In genomic region chr16:34861744-34862365, GRCm38 (mm10) we compare ENCODE assay signal across 11 mouse cellular contexts.
DNase-seq lines count a peak whose midpoint lies in the region; ATAC-seq and TF ChIP-seq lines count a peak whose summit lies in the region.
"Had no signal": no experiment of that assay in that cellular context is flagged by ENCODE, and none has a peak within 500 bp of the region (broad histone marks: within the 10 kb centered on the region; RNA-seq: fewer than 3 reads in every experiment).

No protein-coding gene starts in this region.

- H3K9me3 ChIP-seq in lung, embryonic 16.5 days (ENCODE audit: control insufficient read depth, low read length), result no peaks in the 10 kb centered on the region
- H3K9me3 ChIP-seq in kidney, postnatal 0 days (replicated peaks; ENCODE audit: low read length), result no peaks in the 10 kb centered on the region
- H3K9me3 ChIP-seq in stomach, postnatal 0 days (ENCODE audit: control insufficient read depth, low read length), result no peaks in the 10 kb centered on the region
- H3K9me3 ChIP-seq: embryonic facial prominence, embryonic 13.5 days had no signal

- TF ChIP-seq POLR2A in lung, adult 2 months (IDR thresholded peaks at IDR 0.05; ENCODE audit: borderline replicate concordance, extremely low read depth, low read depth, low read length), result no peak

- 47% methylated on average over 10 of the region's 10 CpGs for WGBS in lung, embryonic 16.5 days
- 43% methylated on average over 10 of the region's 10 CpGs for WGBS in lung, adult 2 months
- WGBS in kidney, postnatal 0 days, result 50% methylated on average over 10 of the region's 10 CpGs
- 59% methylated on average over 10 of the region's 10 CpGs for WGBS in stomach, postnatal 0 days

- no peak overlapping the region for H3K4me3 ChIP-seq in lung, embryonic 16.5 days (ENCODE audit: low read length)
- H3K4me3 ChIP-seq in lung, adult 2 months (replicated peaks; ENCODE audit: extremely low read depth, low read depth, low read length), result no peak overlapping the region
- H3K4me3 ChIP-seq in kidney, postnatal 0 days (replicated peaks; ENCODE audit: low read depth, low read length), result no peak overlapping the region
- no peak overlapping the region for H3K4me3 ChIP-seq in stomach, postnatal 0 days (ENCODE audit: low read depth, low read length)
- H3K4me3 ChIP-seq: embryonic facial prominence, embryonic 13.5 days had no signal

- no peak for TF ChIP-seq EP300 in stomach, postnatal 0 days (optimal IDR thresholded peaks at IDR 0.05)

- no peaks in the 10 kb centered on the region for H3K36me3 ChIP-seq in lung, embryonic 16.5 days (ENCODE audit: control insufficient read depth, insufficient read depth, low read length)
- H3K36me3 ChIP-seq in kidney, postnatal 0 days (ENCODE audit: insufficient read depth, low read length), result no peaks in the 10 kb centered on the region
- no peaks in the 10 kb centered on the region for H3K36me3 ChIP-seq in stomach, postnatal 0 days (ENCODE audit: control insufficient read depth, insufficient read depth, low read length)
- H3K36me3 ChIP-seq: embryonic facial prominence, embryonic 13.5 days had no signal

- no peak overlapping the region for H3K4me2 ChIP-seq in lung, embryonic 16.5 days (ENCODE audit: low read depth, low read length)
- H3K4me2 ChIP-seq in kidney, postnatal 0 days (ENCODE audit: low read length), result no peak overlapping the region
- no peak overlapping the region for H3K4me2 ChIP-seq in stomach, postnatal 0 days (replicated peaks; ENCODE audit: low read depth)
- H3K4me2 ChIP-seq: embryonic facial prominence, embryonic 13.5 days had no signal

- 0 out of 2 replicates have a peak overlapping the region, but pooled peaks have one; percentile 10 for H3K27ac ChIP-seq in lung, embryonic 16.5 days (ENCODE audit: low read length)
- H3K27ac ChIP-seq in kidney, postnatal 0 days, result peak overlapping the region; percentile 71; the same call in 1 of the 2 replicates
- peak overlapping the region; percentile 40; the same call in 1 of the 2 replicates for H3K27ac ChIP-seq in stomach, postnatal 0 days (replicated peaks)
- H3K27ac ChIP-seq: embryonic facial prominence, embryonic 13.5 days had no signal

- H3K4me1 ChIP-seq in lung, embryonic 16.5 days (replicated peaks; ENCODE audit: control insufficient read depth, insufficient read depth, low read length), result peaks cover 21% of the 10 kb centered on the region
- no peaks in the 10 kb centered on the region; the same call in 1 of the 2 replicates for H3K4me1 ChIP-seq in lung, adult 2 months (ENCODE audit: control insufficient read depth, insufficient read depth, low read length)
- H3K4me1 ChIP-seq in kidney, postnatal 0 days (replicated peaks; ENCODE audit: insufficient read depth, low read length), result peaks cover 6% of the 10 kb centered on the region; the same call in 1 of the 2 replicates
- no peaks in the 10 kb centered on the region; the same call in 1 of the 2 replicates for H3K4me1 ChIP-seq in stomach, postnatal 0 days (replicated peaks; ENCODE audit: control insufficient read depth, insufficient read depth)
- H3K4me1 ChIP-seq: embryonic facial prominence, embryonic 13.5 days had no signal

- TF ChIP-seq CTCF in lung, adult 2 months (IDR thresholded peaks at IDR 0.05; ENCODE audit: insufficient read depth, low read length), result no peak
- no peak for TF ChIP-seq CTCF in kidney, postnatal 0 days (IDR thresholded peaks at IDR 0.05; ENCODE audit: low read depth)
- no peak for TF ChIP-seq CTCF in stomach, postnatal 0 days (IDR thresholded peaks at IDR 0.05; ENCODE audit: low read depth)

- H3K9ac ChIP-seq in lung, embryonic 16.5 days (ENCODE audit: low read length), result no peak overlapping the region
- no peak overlapping the region for H3K9ac ChIP-seq in kidney, postnatal 0 days (ENCODE audit: low read depth, low read length)
- H3K9ac ChIP-seq in stomach, postnatal 0 days (ENCODE audit: low read length), result no peak overlapping the region
- H3K9ac ChIP-seq: embryonic facial prominence, embryonic 13.5 days had no signal

- H3K27me3 ChIP-seq in lung, embryonic 16.5 days (ENCODE audit: control insufficient read depth, insufficient read depth, low read depth, low read length), result no peaks in the 10 kb centered on the region
- H3K27me3 ChIP-seq in kidney, postnatal 0 days (ENCODE audit: insufficient read depth, low read length), result no peaks in the 10 kb centered on the region
- H3K27me3 ChIP-seq in stomach, postnatal 0 days (ENCODE audit: control insufficient read depth, insufficient read depth, low read length), result no peaks in the 10 kb centered on the region
- H3K27me3 ChIP-seq: embryonic facial prominence, embryonic 13.5 days; Patski had no signal

- peak; percentile 46; the same call in 1 of the 2 replicates for ATAC-seq in lung, embryonic 16.5 days (ENCODE audit: low read depth)
- peak; percentile 57 for ATAC-seq in kidney, postnatal 0 days (replicated peaks; ENCODE audit: low FRiP score, low read depth)
- ATAC-seq in stomach, postnatal 0 days (ENCODE audit: low FRiP score, low TSS enrichment), result peak; percentile 86
- no peak for ATAC-seq in activated CD4-positive, CD25-positive, alpha-beta regulatory T cell, adult 4 months
- ATAC-seq: Patski had no signal

- peak; percentile 14 for DNase-seq in adrenal gland, postnatal 14 days
- DNase-seq in adrenal gland, postnatal 10 days, result no peak
- no peak for DNase-seq in lung, adult 2 months
- DNase-seq in kidney, postnatal 0 days (ENCODE audit: low spot score), result peak; percentile 60
- DNase-seq in stomach, postnatal 0 days (ENCODE audit: low spot score), result peak; percentile 63
- DNase-seq in cerebellum, adult 11-12 months, result no peak
- DNase-seq: cerebellum, postnatal 14 days had no signal

Comparison
In these comparisons a context has a peak if more than half of its experiments do, and no peak if none do; other contexts are left out.
1. DNase-seq: peak in adrenal gland, postnatal 14 days (single experiment), kidney, postnatal 0 days (single experiment) and stomach, postnatal 0 days (single experiment); none in adrenal gland, postnatal 10 days (single experiment), lung, adult 2 months (single experiment) and cerebellum, adult 11-12 months (single experiment).
2. H3K27ac ChIP-seq: peak in every context shown above with its lines; median percentile 71 in kidney, postnatal 0 days; 40 in stomach, postnatal 0 days; 10 in lung, embryonic 16.5 days.